Mouse (Mus musculus): ENCODE results near the gene Ptbp3. TPM values are rescaled to one million over a fixed set of nuclear protein-coding genes. Genes with fewer than 3 reads are reported as not detected.

Gene Ptbp3
- total and polyA plus RNA-seq, 3 experiments = 78.8 to 315 (median 121) TPM

GRCm38 (mm10) chr4:59450906-59451305 lies 98.3 kb downstream of the Ptbp3 start:
- no peaks in the 10 kb centered on the region; the same call in 1 of the 2 replicates for H3K79me2 ChIP-seq (ENCODE audit: control insufficient read depth, insufficient read depth, low read length, poor library complexity)
- H3K4me3 ChIP-seq (ENCODE audit: control insufficient read depth in 1 of 2, insufficient read depth in 1 of 2, low read depth in 2 of 2, low read length in 2 of 2) = no peak overlapping the region
- no peaks in the 10 kb centered on the region for H3K9me3 ChIP-seq (replicated peaks; ENCODE audit: insufficient read depth, low read length)
- no peak for TF ChIP-seq BHLHE40 (IDR thresholded peaks at IDR 0.05; ENCODE audit: borderline replicate concordance, low read depth, low read length)
- no peak for TF ChIP-seq EP300 (IDR thresholded peaks at IDR 0.05; ENCODE audit: low read depth in 1 of 2, low read length in 2 of 2)
- no peak for TF ChIP-seq CHD2 (IDR thresholded peaks at IDR 0.05; ENCODE audit: low read length)
- no peak for TF ChIP-seq CTCF (IDR thresholded peaks at IDR 0.05 in 2 of 3, conservative IDR thresholded peaks at IDR 0.05 in 1 of 3; ENCODE audit: control insufficient read depth in 1 of 3, insufficient read depth in 1 of 3, low read depth in 2 of 3, low read length in 3 of 3, poor library complexity in 1 of 3, severe bottlenecking in 1 of 3)
- TF ChIP-seq NELFE (IDR thresholded peaks at IDR 0.05; ENCODE audit: low read depth, low read length) = no peak
- TF ChIP-seq RAD21 (IDR thresholded peaks at IDR 0.05; ENCODE audit: low read depth, low read length) = no peak
- TF ChIP-seq SIN3A (IDR thresholded peaks at IDR 0.05; ENCODE audit: low read length) = no peak
- no peak for TF ChIP-seq MAFK (IDR thresholded peaks at IDR 0.05; ENCODE audit: borderline replicate concordance, low read depth, low read length)
- no peak for TF ChIP-seq HCFC1 (IDR thresholded peaks at IDR 0.05; ENCODE audit: low read depth, low read length)
- H3K27ac ChIP-seq (ENCODE audit: control insufficient read depth, low read depth, low read length) = no peak overlapping the region
- H3K27me3 ChIP-seq (ENCODE audit: control insufficient read depth in 1 of 2, insufficient read depth in 2 of 2, low read length in 2 of 2) = no peaks in the 10 kb centered on the region
- H3K9ac ChIP-seq (ENCODE audit: control insufficient read depth, low read depth, low read length, poor library complexity, severe bottlenecking) = no peak overlapping the region
- peaks cover 26 to 38% of the 10 kb centered on the region in 2 experiments for H3K4me1 ChIP-seq (ENCODE audit: control insufficient read depth in 1 of 2, insufficient read depth in 2 of 2, low read length in 2 of 2)
- peaks cover 0 to 33% of the 10 kb centered on the region in 2 experiments; a peak in 2 of 4 replicates for H3K36me3 ChIP-seq (ENCODE audit: control insufficient read depth in 1 of 2, insufficient read depth in 2 of 2, low read length in 2 of 2)
- DNase-seq (ENCODE audit: low read depth, low spot score) = no peak

GRCm38 (mm10) chr4:59450234-59450854 lies 98.8 kb downstream of the Ptbp3 start:
- peaks cover 27 to 33% of the 10 kb centered on the region in 2 experiments for H3K4me1 ChIP-seq (ENCODE audit: control insufficient read depth in 1 of 2, insufficient read depth in 2 of 2, low read length in 2 of 2)
- peak; percentile 42 for DNase-seq (ENCODE audit: low read depth, low spot score)

GRCm38 (mm10) chr4:59447296-59447695 lies 101.9 kb downstream of the Ptbp3 start:
- TF ChIP-seq RAD21 (IDR thresholded peaks at IDR 0.05; ENCODE audit: low read depth, low read length) (no peak), SMC3 (IDR thresholded peaks at IDR 0.05; ENCODE audit: low read depth, low read length) (no peak), MXI1 (IDR thresholded peaks at IDR 0.05; ENCODE audit: low read depth, low read length) (no peak), JUND (IDR thresholded peaks at IDR 0.05; ENCODE audit: low read depth, low read length) (no peak)
- peaks cover 12 to 16% of the 10 kb centered on the region in 2 experiments for H3K4me1 ChIP-seq (ENCODE audit: control insufficient read depth in 1 of 2, insufficient read depth in 2 of 2, low read length in 2 of 2)
- H3K79me2 ChIP-seq (ENCODE audit: control insufficient read depth, insufficient read depth, low read length, poor library complexity) = no peaks in the 10 kb centered on the region

More at GRCm38 (mm10) chr4:59450234-59450854, 98.8 kb downstream of the Ptbp3 start:
- H3K27ac ChIP-seq (ENCODE audit: control insufficient read depth, low read depth, low read length) = no peak overlapping the region
- no peaks in the 10 kb centered on the region for H3K27me3 ChIP-seq (ENCODE audit: control insufficient read depth in 1 of 2, insufficient read depth in 2 of 2, low read length in 2 of 2)
- TF ChIP-seq RCOR1 (IDR thresholded peaks at IDR 0.05; ENCODE audit: low read depth, low read length) (no peak), CHD2 (IDR thresholded peaks at IDR 0.05; ENCODE audit: low read length) (no peak), ETS1 (IDR thresholded peaks at IDR 0.05; ENCODE audit: low read depth, low read length) (0 out of 2 replicates have a peak, but pooled peaks have one; percentile 15), CHD1 (IDR thresholded peaks at IDR 0.05; ENCODE audit: low read depth, low read length) (no peak), HCFC1 (IDR thresholded peaks at IDR 0.05; ENCODE audit: low read depth, low read length) (no peak), GABPA (IDR thresholded peaks at IDR 0.05; ENCODE audit: low read depth, low read length) (peak; percentile 63), NRF1 (IDR thresholded peaks at IDR 0.05; ENCODE audit: insufficient read depth, low read depth, low read length, poor library complexity, severe bottlenecking) (no peak), MAFK (IDR thresholded peaks at IDR 0.05; ENCODE audit: borderline replicate concordance, low read depth, low read length) (peak; percentile 65)
- H3K9ac ChIP-seq (ENCODE audit: control insufficient read depth, low read depth, low read length, poor library complexity, severe bottlenecking) = no peak overlapping the region
- no peak overlapping the region for H3K4me3 ChIP-seq (ENCODE audit: control insufficient read depth in 1 of 2, insufficient read depth in 1 of 2, low read depth in 2 of 2, low read length in 2 of 2)
- H3K36me3 ChIP-seq (ENCODE audit: control insufficient read depth in 1 of 2, insufficient read depth in 2 of 2, low read length in 2 of 2) = peaks cover 0 to 33% of the 10 kb centered on the region in 2 experiments; a peak in 2 of 4 replicates
- no peaks in the 10 kb centered on the region; the same call in 1 of the 2 replicates for H3K79me2 ChIP-seq (ENCODE audit: control insufficient read depth, insufficient read depth, low read length, poor library complexity)
- no peaks in the 10 kb centered on the region for H3K9me3 ChIP-seq (replicated peaks; ENCODE audit: insufficient read depth, low read length)

More at GRCm38 (mm10) chr4:59447296-59447695, 101.9 kb downstream of the Ptbp3 start:
- H3K27me3 ChIP-seq (ENCODE audit: control insufficient read depth in 1 of 2, insufficient read depth in 2 of 2, low read length in 2 of 2) = no peaks in the 10 kb centered on the region
- no peak overlapping the region for H3K9ac ChIP-seq (ENCODE audit: control insufficient read depth, low read depth, low read length, poor library complexity, severe bottlenecking)
- DNase-seq (ENCODE audit: low read depth, low spot score) = no peak
- peaks cover 0 to 13% of the 10 kb centered on the region in 2 experiments; a peak in 2 of 4 replicates for H3K36me3 ChIP-seq (ENCODE audit: control insufficient read depth in 1 of 2, insufficient read depth in 2 of 2, low read length in 2 of 2)
- H3K4me3 ChIP-seq (ENCODE audit: control insufficient read depth in 1 of 2, insufficient read depth in 1 of 2, low read depth in 2 of 2, low read length in 2 of 2) = no peak overlapping the region
- no peaks in the 10 kb centered on the region for H3K9me3 ChIP-seq (replicated peaks; ENCODE audit: insufficient read depth, low read length)
- no peak overlapping the region for H3K27ac ChIP-seq (ENCODE audit: control insufficient read depth, low read depth, low read length)
